ENCODE assay signal across 9 mouse cellular contexts in the genomic region with DNA sequence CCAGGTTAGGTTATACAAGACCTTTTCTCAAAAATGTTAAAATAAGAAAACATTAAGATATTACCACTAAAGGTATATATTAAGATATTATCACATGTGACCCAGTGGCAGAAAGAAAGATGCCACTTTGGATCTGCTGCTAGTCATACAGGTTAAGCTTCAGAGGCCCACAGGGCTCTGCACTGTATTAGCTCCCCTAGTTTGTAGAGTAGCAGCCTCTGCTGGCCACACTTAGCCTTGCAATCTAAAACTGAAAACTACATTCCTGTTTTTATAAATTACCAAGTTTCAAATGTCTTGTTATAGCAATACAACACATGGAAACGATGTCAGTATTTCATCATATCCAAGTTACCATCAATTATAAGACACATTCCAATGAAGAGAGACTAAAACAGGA. TPM values are rescaled to one million over a fixed set of nuclear protein-coding genes. Genes with fewer than 3 reads are reported as not detected.
DNase-seq lines count a peak whose midpoint lies in the region; ATAC-seq and TF ChIP-seq lines count a peak whose summit lies in the region.
"Had no signal": no experiment of that assay in that cellular context is flagged by ENCODE, and none has a peak within 500 bp of the region (broad histone marks: within the 10 kb centered on the region; RNA-seq: fewer than 3 reads in every experiment).

No protein-coding gene starts in this region.

- peak; percentile 70 for ATAC-seq in G1E (ENCODE audit: extremely low read depth, insufficient number of reproducible peaks, low FRiP score, poor library complexity, severe bottlenecking)
- peak; percentile 79 for ATAC-seq in hindbrain, embryonic 16.5 days
- ATAC-seq in liver, embryonic 12.5 days = peak; percentile 63; the same call in 1 of the 2 replicates

- no peak overlapping the region for H3K9ac ChIP-seq in hindbrain, embryonic 16.5 days (ENCODE audit: low read depth, low read length)
- H3K9ac ChIP-seq in liver, embryonic 12.5 days = no peak overlapping the region
- H3K9ac ChIP-seq: neural tube, embryonic 12.5 days had no signal

- no peak overlapping the region for H3K27ac ChIP-seq in kidney, adult 2 months (ENCODE audit: insufficient read depth, low read depth, low read length)
- no peak overlapping the region for H3K27ac ChIP-seq in hindbrain, embryonic 16.5 days (ENCODE audit: low read depth, low read length)
- no peak overlapping the region for H3K27ac ChIP-seq in liver, embryonic 12.5 days
- H3K27ac ChIP-seq: neural tube, embryonic 12.5 days had no signal

- H3K4me3 ChIP-seq in kidney, adult 2 months (ENCODE audit: insufficient read depth, low read depth, low read length) = no peak overlapping the region
- no peak overlapping the region for H3K4me3 ChIP-seq in G1E (ENCODE audit: low read depth, low read length)
- no peak overlapping the region for H3K4me3 ChIP-seq in hindbrain, embryonic 16.5 days (ENCODE audit: low read length)
- no peak overlapping the region for H3K4me3 ChIP-seq in liver, embryonic 12.5 days
- H3K4me3 ChIP-seq: neural tube, embryonic 12.5 days had no signal

- no peaks in the 10 kb centered on the region for H3K9me3 ChIP-seq in G1E (replicated peaks)
- no peaks in the 10 kb centered on the region for H3K9me3 ChIP-seq in hindbrain, embryonic 16.5 days (ENCODE audit: control insufficient read depth, low read length)
- H3K9me3 ChIP-seq in liver, embryonic 12.5 days (replicated peaks) = no peaks in the 10 kb centered on the region
- H3K9me3 ChIP-seq: neural tube, embryonic 12.5 days had no signal

- no peak for TF ChIP-seq POLR2A in kidney, adult 2 months (IDR thresholded peaks at IDR 0.05; ENCODE audit: low read depth, low read length)

- H3K4me2 ChIP-seq in hindbrain, embryonic 16.5 days (ENCODE audit: low read length) = no peak overlapping the region
- no peak overlapping the region for H3K4me2 ChIP-seq in liver, embryonic 12.5 days
- H3K4me2 ChIP-seq: neural tube, embryonic 12.5 days had no signal

- no peaks in the 10 kb centered on the region; the same call in 1 of the 2 replicates for H3K27me3 ChIP-seq in kidney, adult 2 months (replicated peaks; ENCODE audit: control insufficient read depth, insufficient read depth, low read length)
- no peaks in the 10 kb centered on the region for H3K27me3 ChIP-seq in G1E (ENCODE audit: insufficient read depth, low read length)
- no peaks in the 10 kb centered on the region for H3K27me3 ChIP-seq in hindbrain, embryonic 16.5 days (replicated peaks; ENCODE audit: control insufficient read depth, insufficient read depth, low read length)
- H3K27me3 ChIP-seq in liver, embryonic 12.5 days (replicated peaks) = no peaks in the 10 kb centered on the region
- H3K27me3 ChIP-seq: neural tube, embryonic 12.5 days had no signal

- WGBS in kidney, adult 2 months = 48% methylated on average over 1 of the region's 1 CpGs
- WGBS in hindbrain, embryonic 16.5 days = 67% methylated on average over 1 of the region's 1 CpGs
- whole genome bisulfite sequencing in liver, embryonic 12.5 days (ENCODE audit: insufficient replicate concordance) = 56% methylated on average over 1 of the region's 1 CpGs

- TF ChIP-seq CTCF in kidney, adult 2 months (conservative IDR thresholded peaks at IDR 0.05; ENCODE audit: insufficient read depth, insufficient read length, low read depth, low read length) = peak; percentile 74
- peak; percentile 83 for TF ChIP-seq CTCF in G1E (IDR thresholded peaks at IDR 0.05; ENCODE audit: low read depth, low read length)

- DNase-seq in kidney, adult 2 months = peak; percentile 56
- DNase-seq in kidney, adult 11 months = no peak
- DNase-seq in G1E (ENCODE audit: low spot score) = peak; percentile 5
- peak; percentile 31 for DNase-seq in c-Kit-positive CD71-positive TER-119-positive erythroid progenitor cells, embryonic 14.5 days (ENCODE audit: low spot score)
- peak; percentile 44 for DNase-seq in retina, postnatal 1 day
- DNase-seq in T-cell, adult 2 months (ENCODE audit: low spot score) = no peak

- H3K4me1 ChIP-seq in kidney, adult 2 months (ENCODE audit: control insufficient read depth, insufficient read depth, low read length) = no peaks in the 10 kb centered on the region
- H3K4me1 ChIP-seq in G1E (ENCODE audit: insufficient read depth, low read depth, low read length) = no peaks in the 10 kb centered on the region
- no peaks in the 10 kb centered on the region for H3K4me1 ChIP-seq in hindbrain, embryonic 16.5 days (ENCODE audit: control insufficient read depth, insufficient read depth, low read depth, low read length)
- no peaks in the 10 kb centered on the region for H3K4me1 ChIP-seq in liver, embryonic 12.5 days
- H3K4me1 ChIP-seq: neural tube, embryonic 12.5 days had no signal

- no peaks in the 10 kb centered on the region for H3K36me3 ChIP-seq in kidney, adult 2 months (ENCODE audit: control insufficient read depth, insufficient read depth, low read length)
- peaks cover 36% of the 10 kb centered on the region for H3K36me3 ChIP-seq in G1E (replicated peaks)
- H3K36me3 ChIP-seq in hindbrain, embryonic 16.5 days (ENCODE audit: control insufficient read depth, insufficient read depth, low read length) = peaks cover 8% of the 10 kb centered on the region; the same call in 1 of the 2 replicates
- peaks cover 15% of the 10 kb centered on the region; the same call in 1 of the 2 replicates for H3K36me3 ChIP-seq in liver, embryonic 12.5 days

RNA-seq across cellular contexts. Expression of a gene that starts 26.2 kb away (rescaled TPM):
- polyA plus RNA-seq in kidney, adult 2 months (2012; rRNA removed) = 32.7 and 33.3 TPM in 2 replicates
- 71.5 and 81.8 TPM in 2 replicates for total RNA-seq in G1E (2014; fragmentation: Nextera tagmentation)
- total RNA-seq in G1E (2017) = 18.5 and 22.5 TPM in 2 replicates
- 4.3 and 7.4 TPM in 2 replicates for polyA plus RNA-seq in G1E (2012)
- 18.4 and 22.0 TPM in 2 replicates for polyA plus RNA-seq in hindbrain, embryonic 16.5 days (2015; fragmentation: Nextera tagmentation; extraction: Ambion mirVana)
- 16.8 and 17.2 TPM in 2 replicates for polyA plus RNA-seq in liver, embryonic 12.5 days (2016; fragmentation: Nextera tagmentation; extraction: Ambion mirVana)

Comparison
In these comparisons a context has a peak if more than half of its experiments do, and no peak if none do; other contexts are left out.
1. DNase-seq: peak in kidney, adult 2 months (single experiment), G1E (single experiment), c-Kit-positive CD71-positive TER-119-positive erythroid progenitor cells, embryonic 14.5 days (single experiment) and retina, postnatal 1 day (single experiment); none in kidney, adult 11 months (single experiment) and T-cell, adult 2 months (single experiment).
2. Peak in every context shown above with its lines, with median percentiles within 50 percentile points of each other: ATAC-seq.